Mouse (Mus musculus) intestine, embryonic 14.5 days (tissue): ENCODE measurements around the gene Cdpf1. TPM values are rescaled to one million over a fixed set of nuclear protein-coding genes. Genes with fewer than 3 reads are reported as not detected.
"Not testable (repeated sequence)": the region's sequence is repeated elsewhere in the genome, so short reads cannot be mapped to it uniquely, and the experiment has no call there.

ENCODE experiments used
- ATAC-seq: fragments of 200-750 bp; cut with Nextera tagmentation; replicated peaks from 2 replicates; pipeline ENCODE4 v1.8.0; 2017; ENCODE audit warnings: low read depth, moderate number of reproducible peaks, moderate TSS enrichment, moderate library complexity; ENCODE audit not compliant: low FRiP score, low TSS enrichment
- DNase-seq: peaks from one replicate; pipeline ENCODE4 v3.0.0-alpha.2; 2018; ENCODE audit warnings: low spot score
- H3K27ac ChIP-seq: fragments of 300-500 bp; sonication (generic); 2 replicates; pipeline ENCODE4 v1.5.1; 2014; ENCODE audit warnings: low read depth, mild to moderate bottlenecking, control low read depth
- H3K27me3 ChIP-seq: fragments of 300-500 bp; sonication (generic); replicated peaks from 2 replicates; pipeline ENCODE4 v1.6.1; 2014; ENCODE audit warnings: low read length, control low read depth; ENCODE audit not compliant: control insufficient read depth, insufficient read depth
- H3K36me3 ChIP-seq: fragments of 300-500 bp; sonication (generic); 2 replicates; pipeline ENCODE4 v1.6.1; 2014; ENCODE audit warnings: low read length, control low read depth; ENCODE audit not compliant: control insufficient read depth, insufficient read depth
- H3K4me1 ChIP-seq: fragments of 300-500 bp; sonication (generic); replicated peaks from 2 replicates; pipeline ENCODE4 v1.6.1; 2014; ENCODE audit warnings: low read length, control low read depth, mixed read lengths; ENCODE audit not compliant: control insufficient read depth, insufficient read depth
- H3K4me2 ChIP-seq: fragments of 300-500 bp; sonication (generic); 2 replicates; pipeline ENCODE4 v1.6.1; 2014; ENCODE audit warnings: low read length
- H3K4me3 ChIP-seq: fragments of 300-500 bp; sonication (generic); 2 replicates; pipeline ENCODE4 v1.5.1; 2014; ENCODE audit warnings: low read depth, low read length, control low read depth, mixed read lengths
- H3K9ac ChIP-seq: fragments of 300-500 bp; sonication (generic); 2 replicates; pipeline ENCODE4 v1.6.1; 2014; ENCODE audit warnings: mild to moderate bottlenecking, low read length
- H3K9me3 ChIP-seq: fragments of 300-500 bp; sonication (generic); 2 replicates; pipeline ENCODE4 v1.6.1; 2016; ENCODE audit warnings: low read length, control low read depth; ENCODE audit not compliant: control insufficient read depth
- WGBS: fragments of 180-500 bp; shearing (Covaris S2); extraction: QIAGEN DNeasy Blood & Tissue Kit; methylation state at CpG from one replicate; pipeline ENCODE4 v1.1.7; 2014; 5-methylcytosine and 5-hydroxymethylcytosine counted together
- polyA plus RNA-seq: library from polyadenylated mRNA; unstranded; fragments of >200 nt; fragmentation: Nextera tagmentation; extraction: Ambion mirVana; gene quantifications from 2 replicates; pipeline ENCODE4 v1.2.1, GENCODE M21; 2014

Gene Cdpf1
- polyA plus RNA-seq, 1 experiment from 2014 or later, result 38.5 TPM

GRCm38 (mm10) chr15:85783146-85783545 is 28.4 kb downstream of the Cdpf1 start:
- H3K36me3 ChIP-seq, result no peaks in the 10 kb centered on the region
- H3K4me1 ChIP-seq, result no peaks in the 10 kb centered on the region
- H3K9me3 ChIP-seq, result no peaks in the 10 kb centered on the region
- no peaks in the 10 kb centered on the region for H3K27me3 ChIP-seq
- DNase-seq, result no peak
- no peak overlapping the region for H3K4me2 ChIP-seq
- H3K27ac ChIP-seq, result no peak overlapping the region
- no peak overlapping the region for H3K4me3 ChIP-seq
- H3K9ac ChIP-seq, result no peak overlapping the region
- no peak for ATAC-seq
- WGBS, result 88% methylated on average over 4 of the region's 4 CpGs

- not testable (repeated sequence) for H3K4me3 ChIP-seq, DNase-seq, H3K4me1 ChIP-seq, H3K27me3 ChIP-seq, H3K27ac ChIP-seq, H3K9ac ChIP-seq, H3K36me3 ChIP-seq, ATAC-seq, H3K9me3 ChIP-seq, H3K4me2 ChIP-seq
- 88% methylated on average over 6 of the region's 6 CpGs for WGBS
Observed at GRCm38 (mm10) chr15:85778891-85779290, 32.6 kb downstream of the Cdpf1 start.

GRCm38 (mm10) chr15:85776771-85777170 is 34.7 kb downstream of the Cdpf1 start:
- Histone ChIP-seq H3K9me3 (no peaks in the 10 kb centered on the region), H3K36me3 (no peaks in the 10 kb centered on the region), H3K27me3 (no peaks in the 10 kb centered on the region), H3K4me3 (no peak overlapping the region), H3K4me1 (no peaks in the 10 kb centered on the region), H3K27ac (no peak overlapping the region), H3K4me2 (no peak overlapping the region), H3K9ac (no peak overlapping the region)
- DNase-seq (no peak), ATAC-seq (no peak)
- 82% methylated on average over 5 of the region's 5 CpGs for WGBS

- DNase-seq (no peak), ATAC-seq (no peak)
- no peaks in the 10 kb centered on the region for H3K36me3 ChIP-seq
- WGBS, result 53% methylated on average over 2 of the region's 2 CpGs
- H3K9ac ChIP-seq, result no peak overlapping the region
- H3K4me2 ChIP-seq, result no peak overlapping the region
- no peaks in the 10 kb centered on the region for H3K4me1 ChIP-seq
- H3K27ac ChIP-seq, result no peak overlapping the region
- H3K4me3 ChIP-seq, result no peak overlapping the region
- H3K27me3 ChIP-seq, result no peaks in the 10 kb centered on the region
- H3K9me3 ChIP-seq, result no peaks in the 10 kb centered on the region
Observed at GRCm38 (mm10) chr15:85776241-85776640, 35.3 kb downstream of the Cdpf1 start.

GRCm38 (mm10) chr15:85775001-85775400 is 36.5 kb downstream of the Cdpf1 start:
- DNase-seq (no peak), ATAC-seq (no peak)
- no peak overlapping the region for H3K27ac ChIP-seq
- WGBS, result 78% methylated on average over 7 of the region's 7 CpGs
- no peaks in the 10 kb centered on the region for H3K4me1 ChIP-seq
- H3K36me3 ChIP-seq, result no peaks in the 10 kb centered on the region
- H3K9ac ChIP-seq, result no peak overlapping the region
- H3K27me3 ChIP-seq, result no peaks in the 10 kb centered on the region
- no peaks in the 10 kb centered on the region for H3K9me3 ChIP-seq
- H3K4me2 ChIP-seq, result no peak overlapping the region
- H3K4me3 ChIP-seq, result no peak overlapping the region

- ATAC-seq, result no peak
- no peak overlapping the region for H3K27ac ChIP-seq
Observed at GRCm38 (mm10) chr15:85774419-85774818, 37.1 kb downstream of the Cdpf1 start.

GRCm38 (mm10) chr15:85772146-85772740 is 39.3 kb downstream of the Cdpf1 start:
- Histone ChIP-seq H3K27ac (no peak overlapping the region), H3K9me3 (no peaks in the 10 kb centered on the region)
- no peak for DNase-seq

More at GRCm38 (mm10) chr15:85774419-85774818, 37.1 kb downstream of the Cdpf1 start:
- H3K27me3 ChIP-seq, result no peaks in the 10 kb centered on the region
- DNase-seq, result no peak
- no peak overlapping the region for H3K9ac ChIP-seq
- H3K36me3 ChIP-seq, result no peaks in the 10 kb centered on the region
- no peaks in the 10 kb centered on the region for H3K9me3 ChIP-seq
- no peaks in the 10 kb centered on the region for H3K4me1 ChIP-seq
- 82% methylated on average over 9 of the region's 9 CpGs for WGBS
- H3K4me2 ChIP-seq, result no peak overlapping the region
- H3K4me3 ChIP-seq, result no peak overlapping the region

GRCm38 (mm10) chr15:85771306-85772121 is 40.0 kb downstream of the Cdpf1 start:
- no peak for DNase-seq
- WGBS, result 80% methylated on average over 17 of the region's 17 CpGs
- no peaks in the 10 kb centered on the region for H3K9me3 ChIP-seq
- H3K27me3 ChIP-seq, result no peaks in the 10 kb centered on the region
- no peak overlapping the region for H3K27ac ChIP-seq
- no peak overlapping the region for H3K4me2 ChIP-seq
- no peak overlapping the region for H3K9ac ChIP-seq
- H3K4me3 ChIP-seq, result no peak overlapping the region
- ATAC-seq, result no peak
- no peaks in the 10 kb centered on the region for H3K4me1 ChIP-seq
- no peaks in the 10 kb centered on the region for H3K36me3 ChIP-seq

More at GRCm38 (mm10) chr15:85772146-85772740, 39.3 kb downstream of the Cdpf1 start:
- no peaks in the 10 kb centered on the region for H3K4me1 ChIP-seq
- H3K4me2 ChIP-seq, result no peak overlapping the region
- no peak for ATAC-seq
- H3K4me3 ChIP-seq, result no peak overlapping the region
- no peaks in the 10 kb centered on the region for H3K36me3 ChIP-seq
- 66% methylated on average over 11 of the region's 11 CpGs for WGBS
- no peak overlapping the region for H3K9ac ChIP-seq
- no peaks in the 10 kb centered on the region for H3K27me3 ChIP-seq

GRCm38 (mm10) chr15:85768991-85769390 is 42.5 kb downstream of the Cdpf1 start:
- ATAC-seq (no peak), DNase-seq (no peak)
- H3K4me1 ChIP-seq, result no peaks in the 10 kb centered on the region

More at GRCm38 (mm10) chr15:85768991-85769390, 42.5 kb downstream of the Cdpf1 start:
- H3K9me3 ChIP-seq, result no peaks in the 10 kb centered on the region
- no peak overlapping the region for H3K27ac ChIP-seq
- H3K4me2 ChIP-seq, result no peak overlapping the region
- 74% methylated on average over 8 of the region's 8 CpGs for WGBS
- H3K9ac ChIP-seq, result no peak overlapping the region
- H3K4me3 ChIP-seq, result no peak overlapping the region
- no peaks in the 10 kb centered on the region for H3K27me3 ChIP-seq
- no peaks in the 10 kb centered on the region for H3K36me3 ChIP-seq
